In genomic region chr7:67910947-67911346, GRCm38 (mm10) we compare ENCODE assay signal across 7 mouse cellular contexts. TPM values are rescaled to one million over a fixed set of nuclear protein-coding genes. Genes with fewer than 3 reads are reported as not detected.
DNase-seq lines count a peak whose midpoint lies in the region; ATAC-seq and TF ChIP-seq lines count a peak whose summit lies in the region.

No protein-coding gene starts in this region.

- no peaks in the 10 kb centered on the region for H3K27me3 ChIP-seq in heart, postnatal 0 days (ENCODE audit: control insufficient read depth, insufficient read depth, low read length)

- peak; percentile 55; the same call in 1 of the 2 replicates for ATAC-seq in heart, postnatal 0 days (ENCODE audit: insufficient read depth, low read depth)

- H3K4me1 ChIP-seq in heart, postnatal 0 days (ENCODE audit: control insufficient read depth, insufficient read depth), result peaks cover 5% of the 10 kb centered on the region

- intact Hi-C loops in left cerebral cortex, postnatal 4 days (cut with DNase I), result no loop called here

- DNase-seq in testis, postnatal 10 days (ENCODE audit: low spot score), result peak; percentile 58
- DNase-seq in testis, postnatal 14 days (ENCODE audit: low spot score), result no peak
- peak; percentile 22 for DNase-seq in heart, postnatal 0 days (ENCODE audit: low spot score)
- peak; percentile 57 for DNase-seq in lung, postnatal 10 days
- DNase-seq in adipocyte (ENCODE audit: low spot score), result no peak
- no peak for DNase-seq in left cerebral cortex, postnatal 4 days
- DNase-seq in left cerebral cortex, adult 8-10 months (ENCODE audit: low spot score in 2 of 2), result no peak

- no peak for TF ChIP-seq CTCF in heart, postnatal 0 days (IDR thresholded peaks at IDR 0.05; ENCODE audit: low read depth)

- 19% methylated on average over 3 of the region's 3 CpGs for WGBS in heart, postnatal 0 days

- TF ChIP-seq EP300 in heart, postnatal 0 days (IDR thresholded peaks at IDR 0.05; ENCODE audit: low read depth), result no peak

- no peaks in the 10 kb centered on the region for H3K9me3 ChIP-seq in heart, postnatal 0 days (replicated peaks; ENCODE audit: control insufficient read depth, low read length)

- peak overlapping the region; percentile 61 for H3K27ac ChIP-seq in heart, postnatal 0 days (ENCODE audit: low read depth)

- H3K4me3 ChIP-seq in heart, postnatal 0 days (ENCODE audit: low read depth, low read length), result no peak overlapping the region

- peak overlapping the region; percentile 39; the same call in 1 of the 2 replicates for H3K4me2 ChIP-seq in heart, postnatal 0 days (ENCODE audit: low read depth, low read length)

- 0 out of 2 replicates have a peak overlapping the region, but pooled peaks have one; percentile 33 for H3K9ac ChIP-seq in heart, postnatal 0 days (replicated peaks; ENCODE audit: low read depth, low read length)

- no peaks in the 10 kb centered on the region for H3K36me3 ChIP-seq in heart, postnatal 0 days (replicated peaks; ENCODE audit: control insufficient read depth, insufficient read depth, low read length)

RNA-seq across cellular contexts. Expression of gene Igf1r, which starts 41.7 kb away (rescaled TPM):
- total RNA-seq in heart, postnatal 0 days (2014; rRNA removed; ENCODE audit: low replicate concordance), result 41.3 and 41.8 TPM in 2 replicates
- polyA plus RNA-seq in heart, postnatal 0 days (2015; fragmentation: Nextera tagmentation; extraction: Ambion mirVana), result 8.8 and 9.9 TPM in 2 replicates
- total RNA-seq in left cerebral cortex, postnatal 4 days (2021), result 10 to 100 TPM; 64.2 to 70.0 TPM
- 10 to 100 TPM; 43.3 to 49.3 (median 44.0) TPM for total RNA-seq in left cerebral cortex, adult 8-10 months (2022)

Comparison
In these comparisons a context has a peak if more than half of its experiments do, and no peak if none do; other contexts are left out.
1. DNase-seq: peak in testis, postnatal 10 days (single experiment), heart, postnatal 0 days (single experiment) and lung, postnatal 10 days (single experiment); none in testis, postnatal 14 days (single experiment), adipocyte (single experiment), left cerebral cortex, postnatal 4 days (single experiment) and left cerebral cortex, adult 8-10 months (0 of 2).